Mouse (Mus musculus) kidney, embryonic 15.5 days (tissue): ENCODE measurements around the gene Ube2j1. TPM values are rescaled to one million over a fixed set of nuclear protein-coding genes. Genes with fewer than 3 reads are reported as not detected.
A peak's percentile ranks its signal among the peaks of the same experiment; 100 is the strongest.

Experiments used
- ATAC-seq: fragments of 200-750 bp; cut with Nextera tagmentation; replicated peaks from 2 replicates; pipeline ENCODE4 v1.8.0; 2017; ENCODE audit warnings: moderate TSS enrichment; ENCODE audit not compliant: low FRiP score
- H3K27ac ChIP-seq: fragments of 300-500 bp; sonication (generic); 2 replicates; pipeline ENCODE4 v1.5.1; 2015; ENCODE audit warnings: mild to moderate bottlenecking, inconsistent platforms
- H3K27me3 ChIP-seq: fragments of 300-500 bp; sonication (generic); 2 replicates; pipeline ENCODE4 v1.6.1; 2015; ENCODE audit warnings: inconsistent platforms
- H3K36me3 ChIP-seq: fragments of 300-500 bp; sonication (generic); 2 replicates; pipeline ENCODE4 v1.6.1; 2015; ENCODE audit warnings: inconsistent platforms
- H3K4me1 ChIP-seq: fragments of 300-500 bp; sonication (generic); 2 replicates; pipeline ENCODE4 v1.6.1; 2015; ENCODE audit warnings: inconsistent platforms
- H3K4me2 ChIP-seq: fragments of 300-500 bp; sonication (generic); 2 replicates; pipeline ENCODE4 v1.6.1; 2015; ENCODE audit warnings: moderate library complexity, mild to moderate bottlenecking, inconsistent platforms
- H3K4me3 ChIP-seq: fragments of 300-500 bp; sonication (generic); replicated peaks from 2 replicates; pipeline ENCODE4 v1.5.1; 2015; ENCODE audit warnings: mild to moderate bottlenecking, inconsistent platforms
- H3K9ac ChIP-seq: fragments of 300-500 bp; sonication (generic); 2 replicates; pipeline ENCODE4 v1.6.1; 2015; ENCODE audit warnings: mild to moderate bottlenecking, inconsistent platforms
- H3K9me3 ChIP-seq: fragments of 300-500 bp; sonication (generic); replicated peaks from 2 replicates; pipeline ENCODE4 v1.6.1; 2016; ENCODE audit warnings: inconsistent platforms
- WGBS: fragments of 180-500 bp; shearing (Covaris S2); methylation state at CpG from one replicate; pipeline ENCODE4 v1.1.7; 2015; ENCODE audit warnings: mixed read lengths; 5-methylcytosine and 5-hydroxymethylcytosine counted together
- polyA plus RNA-seq: library from polyadenylated mRNA; unstranded; fragments of >200 nt; fragmentation: Nextera tagmentation; extraction: Ambion mirVana; gene quantifications from 2 replicates; pipeline ENCODE4 v1.2.1, GENCODE M21; 2015

The Ube2j1 gene
- 44.7 and 48.9 TPM in 2 replicates for polyA plus RNA-seq

DNA sequence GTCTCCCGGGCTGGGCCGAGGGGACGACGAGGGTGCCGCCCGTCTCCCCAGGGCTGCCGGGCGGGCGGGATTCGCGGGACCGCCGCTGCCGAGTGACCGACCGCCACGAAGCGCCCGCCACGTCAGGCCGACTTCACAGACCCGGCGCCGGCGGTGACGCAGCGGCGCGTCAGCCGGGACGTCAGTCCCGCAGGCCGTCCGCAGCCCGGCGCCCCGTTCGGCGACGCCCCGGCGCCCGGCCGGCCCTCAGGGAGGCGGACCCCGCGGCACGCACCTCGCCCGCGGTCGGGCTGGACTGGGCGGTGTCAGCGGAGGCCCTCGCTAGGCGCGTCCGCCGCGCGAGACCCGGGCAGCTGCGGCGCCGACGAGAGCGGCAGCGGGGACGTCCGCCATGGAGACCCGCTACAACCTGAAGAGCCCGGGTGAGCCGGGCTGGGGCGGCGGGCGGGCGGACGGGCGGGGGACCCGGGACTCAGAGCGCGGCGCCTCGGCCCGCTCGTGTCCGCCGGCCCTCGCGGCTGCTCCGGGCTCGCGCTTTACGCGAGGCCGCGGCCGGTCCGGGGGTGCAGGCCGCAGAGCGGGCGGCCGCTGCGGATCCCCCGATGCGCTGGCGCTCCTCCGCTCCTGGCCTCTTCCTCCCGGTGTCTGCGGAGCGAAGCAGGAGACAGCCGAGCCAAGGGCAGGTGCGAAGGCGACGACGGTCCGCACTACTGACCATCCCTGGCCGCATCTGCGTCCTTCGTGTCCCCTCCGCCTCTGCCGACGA lies at the start of gene Ube2j1:
Gene Ube2j1, plus strand, starts transcription at position 222 of the 766 bp plus-strand sequence.
- peak within 1 kb of the TSS; percentile 92 for H3K27ac ChIP-seq
- ATAC-seq = peak; percentile 99
- H3K9me3 ChIP-seq = 0 out of 2 replicates have a peak, but pooled peaks cover 3% of the 10 kb centered on the region
- peak within 1 kb of the TSS; percentile 95 for H3K9ac ChIP-seq
- H3K4me3 ChIP-seq = peak within 1 kb of the TSS; percentile 84
- peak within 1 kb of the TSS; percentile 62 for H3K4me2 ChIP-seq
- WGBS = under 1% methylated on average over 121 of the region's 123 CpGs
- H3K27me3 ChIP-seq = no peaks in the 10 kb centered on the region
- peaks cover 19% of the 10 kb centered on the region for H3K4me1 ChIP-seq
- H3K36me3 ChIP-seq = peaks cover 31% of the 10 kb centered on the region

DNA sequence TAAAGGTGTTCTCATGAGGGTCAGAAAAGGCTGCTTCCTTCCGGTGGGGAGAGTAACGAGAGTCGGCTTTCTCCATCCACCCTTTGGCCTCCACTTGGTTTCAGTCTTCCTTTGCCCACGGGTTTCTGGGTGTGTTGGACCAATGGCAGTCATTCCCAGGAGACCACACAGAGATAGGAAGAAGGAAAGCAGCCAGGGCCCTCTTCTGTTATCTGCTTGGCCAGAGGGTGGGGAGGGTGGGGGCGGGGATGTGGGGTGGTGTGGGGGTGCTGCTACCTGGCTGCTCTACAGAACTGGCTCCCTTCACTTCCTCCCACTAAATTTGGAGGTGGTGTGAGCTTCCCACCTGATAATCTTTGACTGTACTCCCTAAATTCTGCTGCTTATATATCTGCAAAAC lies 49.6 kb upstream of the Ube2j1 start:
- Histone ChIP-seq H3K27ac (no peak overlapping the region), H3K4me3 (no peak overlapping the region), H3K4me1 (peaks cover 26% of the 10 kb centered on the region), H3K27me3 (no peaks in the 10 kb centered on the region), H3K4me2 (peak overlapping the region; percentile 99; the same call in 1 of the 2 replicates), H3K36me3 (no peaks in the 10 kb centered on the region), H3K9me3 (no peaks in the 10 kb centered on the region), H3K9ac (no peak overlapping the region)
- 35% methylated on average over 5 of the region's 5 CpGs for WGBS
- no peak for ATAC-seq

- Histone ChIP-seq H3K4me1 (peaks cover 26% of the 10 kb centered on the region), H3K27me3 (no peaks in the 10 kb centered on the region), H3K4me3 (peak overlapping the region; percentile 83), H3K4me2 (peak overlapping the region; percentile 99), H3K9ac (peak overlapping the region; percentile 78; the same call in 1 of the 2 replicates), H3K9me3 (no peaks in the 10 kb centered on the region), H3K36me3 (no peaks in the 10 kb centered on the region), H3K27ac (peak overlapping the region; percentile 89; the same call in 1 of the 2 replicates)
- ATAC-seq = peak; percentile 27; the same call in 1 of the 2 replicates
- 2% methylated on average over 15 of the region's 15 CpGs for WGBS
Measured at GRCm38 (mm10) chr4:32982041-32982715, 49.0 kb upstream of the Ube2j1 start.

DNA sequence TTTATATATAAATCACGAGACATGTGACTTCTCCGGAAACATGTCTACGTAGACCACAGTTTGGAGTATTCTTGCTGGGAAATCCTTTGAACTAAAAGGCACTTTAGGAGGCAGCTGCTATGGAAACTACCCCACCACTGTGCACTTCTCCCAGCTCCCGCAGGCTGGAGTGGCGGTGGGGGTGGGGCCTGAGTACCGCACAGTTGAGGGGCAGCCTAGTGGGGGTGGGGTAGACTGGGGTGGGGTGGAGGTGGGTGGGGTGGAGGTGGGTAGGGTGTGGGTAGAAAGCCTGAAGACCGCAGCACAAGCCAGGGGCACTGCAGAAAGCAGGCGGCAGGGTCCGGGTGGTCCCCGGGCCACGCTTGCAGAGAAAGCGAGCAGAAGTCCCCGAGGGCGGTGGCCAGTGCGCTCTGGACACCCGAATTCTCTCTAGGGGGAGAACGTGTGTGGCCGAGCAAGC lies 48.5 kb upstream of the Ube2j1 start, which contains the start of gene Rragd:
Gene Rragd, plus strand, starts transcription at position 322 of the 460 bp plus-strand sequence.
- Histone ChIP-seq H3K4me3 (peak within 1 kb of the TSS; percentile 83), H3K4me2 (peak within 1 kb of the TSS; percentile 99), H3K9ac (peak within 1 kb of the TSS; percentile 78), H3K4me1 (peaks cover 26% of the 10 kb centered on the region), H3K27ac (peak within 1 kb of the TSS; percentile 89), H3K36me3 (no peaks in the 10 kb centered on the region), H3K9me3 (no peaks in the 10 kb centered on the region), H3K27me3 (no peaks in the 10 kb centered on the region)
- WGBS = under 1% methylated on average over 18 of the region's 18 CpGs
- peak; percentile 72 for ATAC-seq

DNA sequence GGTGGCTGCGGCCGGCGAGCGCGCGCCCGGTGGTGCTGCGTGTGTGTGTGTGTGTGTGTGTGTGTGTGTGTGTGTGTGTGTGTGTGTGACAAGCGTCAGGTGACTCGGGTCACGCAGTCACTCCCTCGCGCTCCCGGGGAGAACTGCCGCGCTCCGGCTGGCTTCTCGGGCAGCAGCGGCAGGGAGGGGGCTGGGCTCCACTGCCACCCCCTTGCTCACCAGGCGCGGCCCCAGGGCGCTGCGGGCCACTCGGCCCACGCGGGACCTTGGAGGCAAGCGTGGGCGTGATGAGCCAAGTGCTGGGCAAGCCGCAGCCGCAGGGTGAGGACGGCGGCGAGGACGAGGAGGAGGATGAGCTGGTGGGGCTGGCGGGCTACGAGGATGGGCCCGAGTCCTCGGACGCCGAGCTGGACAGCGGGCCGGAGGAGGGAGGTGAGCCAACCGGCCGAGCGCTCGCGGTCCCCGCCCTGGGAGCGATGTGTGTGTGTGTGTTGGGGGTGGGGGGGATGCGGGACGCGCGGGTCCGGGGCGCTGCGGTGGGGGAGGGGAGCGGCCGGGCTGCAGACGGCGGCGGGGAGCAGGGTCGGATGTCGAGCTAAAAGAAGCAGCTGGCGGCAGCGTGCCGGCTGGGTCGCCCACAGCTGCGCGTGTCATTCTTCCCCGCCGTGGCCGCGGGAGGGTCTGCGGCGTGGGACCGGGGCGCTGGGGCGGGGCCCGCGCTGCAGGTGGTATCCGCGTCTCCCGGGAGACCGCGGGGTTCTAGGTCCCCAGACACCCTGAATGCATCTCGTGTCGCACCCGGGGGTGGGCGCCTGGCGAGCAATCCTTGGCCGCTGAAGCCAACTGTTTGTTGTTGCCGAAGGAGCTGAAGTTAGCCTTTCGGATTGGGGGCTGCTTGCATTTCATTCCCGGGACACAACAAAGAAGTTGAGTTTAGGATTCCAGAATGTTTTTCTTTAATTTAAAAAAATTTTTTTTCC lies 47.8 kb upstream of the Ube2j1 start:
- no peaks in the 10 kb centered on the region for H3K27me3 ChIP-seq
- whole genome bisulfite sequencing = 1% methylated on average over 87 of the region's 94 CpGs

GRCm38 (mm10) chr4:32984242-32984641 lies 47.0 kb upstream of the Ube2j1 start:
- H3K4me2 ChIP-seq = peak overlapping the region; percentile 99
- no peaks in the 10 kb centered on the region for H3K9me3 ChIP-seq
- no peak for ATAC-seq
- H3K9ac ChIP-seq = peak overlapping the region; percentile 78
- peaks cover 26% of the 10 kb centered on the region for H3K4me1 ChIP-seq
- H3K36me3 ChIP-seq = no peaks in the 10 kb centered on the region
- H3K4me3 ChIP-seq = peak overlapping the region; percentile 83
- 1% methylated on average over 13 of the region's 13 CpGs for WGBS
- no peaks in the 10 kb centered on the region for H3K27me3 ChIP-seq
- peak overlapping the region; percentile 7; the same call in 1 of the 2 replicates for H3K27ac ChIP-seq

More for the DNA sequence above, 47.8 kb upstream of the Ube2j1 start:
- Histone ChIP-seq H3K9ac (peak overlapping the region; percentile 78), H3K27ac (peak overlapping the region; percentile 89), H3K4me3 (peak overlapping the region; percentile 83), H3K9me3 (no peaks in the 10 kb centered on the region), H3K36me3 (no peaks in the 10 kb centered on the region), H3K4me2 (peak overlapping the region; percentile 99), H3K4me1 (peaks cover 26% of the 10 kb centered on the region)
- ATAC-seq = peak; percentile 82

DNA sequence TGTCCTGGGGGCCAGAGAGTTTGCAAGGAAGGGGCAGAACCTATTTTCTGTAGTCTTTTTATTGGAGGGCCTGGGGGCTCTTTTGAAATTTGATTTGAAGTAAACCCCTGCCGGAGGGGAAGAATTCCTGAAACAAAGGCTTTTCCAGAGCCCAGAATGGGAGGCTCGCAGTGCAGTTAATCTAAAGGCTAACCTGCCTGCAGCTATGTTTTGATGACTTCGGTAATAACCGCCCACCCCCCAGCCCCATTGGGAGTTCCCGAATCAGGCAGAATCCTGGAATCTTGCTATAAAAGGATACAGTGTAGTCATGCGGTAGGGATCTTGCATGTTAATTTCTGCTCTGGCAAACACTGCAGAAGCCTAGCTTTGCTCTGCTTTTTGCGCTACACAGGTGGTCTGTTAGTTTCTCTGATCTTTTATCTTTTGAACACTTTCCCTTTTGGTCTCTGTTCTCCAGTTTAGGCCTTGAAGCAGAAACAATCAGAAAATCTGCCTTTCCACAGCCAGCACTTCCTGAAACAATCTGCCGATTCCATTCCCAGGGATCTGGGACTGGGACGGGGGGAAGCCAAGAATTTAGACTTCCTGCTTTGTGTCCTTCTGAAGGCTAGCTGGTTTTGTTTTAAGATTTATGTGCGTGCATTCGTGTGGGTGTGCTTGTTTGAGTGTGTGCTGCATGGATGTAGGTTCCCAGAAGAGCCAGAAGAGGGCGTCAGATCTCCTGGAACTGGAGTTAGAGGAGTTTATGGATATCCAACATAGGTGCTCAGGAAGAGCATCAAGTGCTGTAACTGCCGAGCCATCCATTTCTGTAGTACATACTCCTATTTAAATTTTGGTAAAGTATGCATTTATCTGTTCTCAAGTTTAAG lies 46.2 kb upstream of the Ube2j1 start:
- H3K9ac ChIP-seq = 0 out of 2 replicates have a peak overlapping the region, but pooled peaks have one; percentile 78
- H3K27ac ChIP-seq = peak overlapping the region; percentile 7
- no peaks in the 10 kb centered on the region for H3K9me3 ChIP-seq
- H3K4me3 ChIP-seq = peak overlapping the region; percentile 83
- no peaks in the 10 kb centered on the region for H3K27me3 ChIP-seq
- ATAC-seq = no peak
- 14% methylated on average over 13 of the region's 13 CpGs for WGBS
- peaks cover 26% of the 10 kb centered on the region for H3K4me1 ChIP-seq
- no peaks in the 10 kb centered on the region for H3K36me3 ChIP-seq
- H3K4me2 ChIP-seq = peak overlapping the region; percentile 99

GRCm38 (mm10) chr4:32985684-32986083 lies 45.5 kb upstream of the Ube2j1 start:
- Histone ChIP-seq H3K4me2 (0 out of 2 replicates have a peak overlapping the region, but pooled peaks have one; percentile 99), H3K27ac (no peak overlapping the region), H3K9me3 (no peaks in the 10 kb centered on the region), H3K4me1 (peaks cover 26% of the 10 kb centered on the region), H3K9ac (no peak overlapping the region), H3K36me3 (no peaks in the 10 kb centered on the region), H3K27me3 (no peaks in the 10 kb centered on the region), H3K4me3 (no peak overlapping the region)
- ATAC-seq = no peak
- 13% methylated on average over 3 of the region's 3 CpGs for WGBS

DNA sequence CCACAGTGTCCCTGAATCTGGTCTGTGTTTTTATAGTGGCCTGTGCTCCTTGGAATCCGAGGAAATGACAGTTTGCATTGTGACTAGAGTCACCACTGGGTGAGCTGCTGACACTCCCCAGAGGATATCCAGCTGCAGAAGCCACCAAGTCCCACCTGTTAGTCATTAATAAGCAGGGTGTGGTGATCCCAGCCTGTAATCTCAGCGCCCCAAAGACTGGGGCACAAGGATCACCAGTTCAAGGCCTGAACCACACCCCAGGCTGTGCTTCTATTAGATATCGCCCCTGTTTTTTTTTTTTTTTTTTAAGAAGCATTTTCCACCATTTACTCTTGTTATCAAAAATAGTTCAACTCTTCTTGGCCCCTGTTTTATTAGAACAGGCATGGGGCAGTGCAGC lies 44.2 kb upstream of the Ube2j1 start:
- H3K9ac ChIP-seq = no peak overlapping the region
- H3K4me3 ChIP-seq = no peak overlapping the region
- no peak for ATAC-seq
- H3K4me2 ChIP-seq = no peak overlapping the region
- 46% methylated on average over 3 of the region's 3 CpGs for WGBS
- H3K9me3 ChIP-seq = no peaks in the 10 kb centered on the region
- H3K36me3 ChIP-seq = no peaks in the 10 kb centered on the region
- H3K27ac ChIP-seq = no peak overlapping the region
- H3K4me1 ChIP-seq = peaks cover 20% of the 10 kb centered on the region
- H3K27me3 ChIP-seq = no peaks in the 10 kb centered on the region

GRCm38 (mm10) chr4:32989346-32989745 lies 41.9 kb upstream of the Ube2j1 start:
- no peak for ATAC-seq
- 74% methylated on average over 2 of the region's 2 CpGs for WGBS
- H3K27me3 ChIP-seq = no peaks in the 10 kb centered on the region

More at GRCm38 (mm10) chr4:32989346-32989745, 41.9 kb upstream of the Ube2j1 start:
- H3K27ac ChIP-seq = no peak overlapping the region
- H3K4me2 ChIP-seq = no peak overlapping the region
- peaks cover 12% of the 10 kb centered on the region for H3K4me1 ChIP-seq
- H3K36me3 ChIP-seq = no peaks in the 10 kb centered on the region
- no peaks in the 10 kb centered on the region for H3K9me3 ChIP-seq
- H3K4me3 ChIP-seq = no peak overlapping the region
- no peak overlapping the region for H3K9ac ChIP-seq
